Mouse (Mus musculus) midbrain, postnatal 0 days (tissue): Measurements from ENCODE around the gene Slc11a1. TPM values are rescaled to one million over a fixed set of nuclear protein-coding genes. Genes with fewer than 3 reads are reported as not detected.

Experiments used
- ATAC-seq: fragments of 200-750 bp; cut with Nextera tagmentation; 2 replicates; pipeline ENCODE4 v1.8.0; 2017; ENCODE audit warnings: moderate number of reproducible peaks, mild to moderate bottlenecking, moderate TSS enrichment, moderate library complexity; ENCODE audit not compliant: low FRiP score
- DNase-seq: peaks from one replicate; pipeline ENCODE4 v3.0.0-alpha.2; 2015; ENCODE audit warnings: low spot score
- H3K27ac ChIP-seq: fragments of 300-500 bp; sonication (generic); 2 replicates; pipeline ENCODE4 v1.5.1; 2014; ENCODE audit warnings: low read depth, mild to moderate bottlenecking, low read length, mixed read lengths
- H3K27me3 ChIP-seq: fragments of 300-500 bp; sonication (generic); 2 replicates; pipeline ENCODE4 v1.6.1; 2014; ENCODE audit warnings: low read length, control low read depth, mixed read lengths; ENCODE audit not compliant: insufficient read depth
- H3K36me3 ChIP-seq: fragments of 300-500 bp; sonication (generic); 2 replicates; pipeline ENCODE4 v1.6.1; 2014; ENCODE audit warnings: low read length, control low read depth, mixed read lengths; ENCODE audit not compliant: insufficient read depth
- H3K4me1 ChIP-seq: fragments of 300-500 bp; sonication (generic); 2 replicates; pipeline ENCODE4 v1.6.1; 2014; ENCODE audit warnings: mild to moderate bottlenecking, control low read depth, antibody characterized with exemption, low read length, mixed read lengths; ENCODE audit not compliant: insufficient read depth
- H3K4me2 ChIP-seq: fragments of 300-500 bp; sonication (generic); 2 replicates; pipeline ENCODE4 v1.6.1; 2014; ENCODE audit warnings: low read depth, mild to moderate bottlenecking, low read length, mixed read lengths; ENCODE audit not compliant: poor library complexity, severe bottlenecking
- H3K4me3 ChIP-seq: fragments of 300-500 bp; sonication (generic); 2 replicates; pipeline ENCODE4 v1.5.1; 2014; ENCODE audit warnings: low read depth, mild to moderate bottlenecking, low read length, moderate library complexity
- H3K9ac ChIP-seq: fragments of 300-500 bp; sonication (generic); replicated peaks from 2 replicates; pipeline ENCODE4 v1.6.1; 2014; ENCODE audit warnings: mild to moderate bottlenecking, low read length, moderate library complexity, mixed read lengths; ENCODE audit not compliant: poor library complexity, severe bottlenecking
- H3K9me3 ChIP-seq: fragments of 300-500 bp; sonication (generic); 2 replicates; pipeline ENCODE4 v1.6.1; 2016; ENCODE audit warnings: low read length, control low read depth
- CTCF ChIP-seq: IDR thresholded peaks from 2 replicates; pipeline ENCODE4 v1.5.1; 2016; ENCODE audit warnings: antibody characterized with exemption, mild to moderate bottlenecking
- WGBS: fragments of 180-500 bp; shearing (Covaris S2); extraction: QIAGEN DNeasy Blood & Tissue Kit; methylation state at CpG from one replicate; pipeline ENCODE4 v1.1.7; 2014; 5-methylcytosine and 5-hydroxymethylcytosine counted together
- polyA plus RNA-seq: library from polyadenylated mRNA; unstranded; fragments of >200 nt; fragmentation: Nextera tagmentation; extraction: Ambion mirVana; gene quantifications from 2 replicates; pipeline ENCODE4 v1.2.1, GENCODE M21; 2015
- total RNA-seq: library from RNA; depleted of rRNA; stranded (reverse); fragments of >200 nt; gene quantifications from 2 replicates; pipeline ENCODE4 v1.2.3, GENCODE M21; 2014

Gene Slc11a1
- total and polyA plus RNA-seq, 2 experiments from 2014 or later: 1.3 to 12.6 TPM

GRCm38 (mm10) chr1:74411753-74412325 is 36.8 kb downstream of the Slc11a1 start:
- DNase-seq (no peak), ATAC-seq (no peak)
- Histone ChIP-seq H3K27ac (no peak overlapping the region), H3K4me3 (no peak overlapping the region), H3K4me2 (no peak overlapping the region), H3K36me3 (no peaks in the 10 kb centered on the region), H3K4me1 (no peaks in the 10 kb centered on the region), H3K9me3 (no peaks in the 10 kb centered on the region), H3K27me3 (no peaks in the 10 kb centered on the region), H3K9ac (no peak overlapping the region)
- WGBS: 56% methylated on average over 2 of the region's 2 CpGs
- TF ChIP-seq CTCF: no peak

GRCm38 (mm10) chr1:74412711-74413110 is 37.7 kb downstream of the Slc11a1 start:
- Histone ChIP-seq H3K4me1 (no peaks in the 10 kb centered on the region), H3K4me3 (no peak overlapping the region), H3K4me2 (no peak overlapping the region), H3K27me3 (no peaks in the 10 kb centered on the region), H3K9ac (no peak overlapping the region), H3K36me3 (no peaks in the 10 kb centered on the region), H3K9me3 (no peaks in the 10 kb centered on the region), H3K27ac (no peak overlapping the region)
- WGBS: 86% methylated on average over 8 of the region's 8 CpGs
- ATAC-seq (no peak), DNase-seq (no peak)
- no peak for TF ChIP-seq CTCF

DNA sequence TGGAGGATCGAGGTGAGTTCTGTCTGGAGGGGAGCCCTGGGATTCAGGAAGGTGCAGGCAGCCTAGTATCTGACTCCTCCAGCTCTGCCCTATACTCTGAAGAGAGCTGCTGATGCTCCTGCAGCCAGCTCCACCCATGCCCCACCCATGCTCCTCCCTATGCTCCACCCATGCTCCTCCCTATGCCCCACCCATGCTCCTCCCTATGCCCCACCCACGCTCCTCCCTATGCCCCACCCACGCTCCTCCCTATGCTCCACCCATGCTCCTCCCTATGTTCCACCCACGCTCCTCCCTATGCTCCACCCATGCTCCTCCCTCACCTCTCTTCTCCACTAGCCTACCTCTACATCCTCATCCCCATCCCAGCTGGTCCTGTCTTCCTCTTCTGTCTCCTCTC is 40.1 kb downstream of the Slc11a1 start:
- H3K4me2 ChIP-seq: no peak overlapping the region
- no peak overlapping the region for H3K27ac ChIP-seq
- no peak for TF ChIP-seq CTCF
- no peaks in the 10 kb centered on the region for H3K27me3 ChIP-seq
- no peaks in the 10 kb centered on the region for H3K4me1 ChIP-seq
- H3K9ac ChIP-seq: no peak overlapping the region
- no peak overlapping the region for H3K4me3 ChIP-seq
- no peaks in the 10 kb centered on the region for H3K9me3 ChIP-seq
- no peaks in the 10 kb centered on the region for H3K36me3 ChIP-seq
- ATAC-seq (no peak), DNase-seq (no peak)
- 56% methylated on average over 3 of the region's 4 CpGs for WGBS

DNA sequence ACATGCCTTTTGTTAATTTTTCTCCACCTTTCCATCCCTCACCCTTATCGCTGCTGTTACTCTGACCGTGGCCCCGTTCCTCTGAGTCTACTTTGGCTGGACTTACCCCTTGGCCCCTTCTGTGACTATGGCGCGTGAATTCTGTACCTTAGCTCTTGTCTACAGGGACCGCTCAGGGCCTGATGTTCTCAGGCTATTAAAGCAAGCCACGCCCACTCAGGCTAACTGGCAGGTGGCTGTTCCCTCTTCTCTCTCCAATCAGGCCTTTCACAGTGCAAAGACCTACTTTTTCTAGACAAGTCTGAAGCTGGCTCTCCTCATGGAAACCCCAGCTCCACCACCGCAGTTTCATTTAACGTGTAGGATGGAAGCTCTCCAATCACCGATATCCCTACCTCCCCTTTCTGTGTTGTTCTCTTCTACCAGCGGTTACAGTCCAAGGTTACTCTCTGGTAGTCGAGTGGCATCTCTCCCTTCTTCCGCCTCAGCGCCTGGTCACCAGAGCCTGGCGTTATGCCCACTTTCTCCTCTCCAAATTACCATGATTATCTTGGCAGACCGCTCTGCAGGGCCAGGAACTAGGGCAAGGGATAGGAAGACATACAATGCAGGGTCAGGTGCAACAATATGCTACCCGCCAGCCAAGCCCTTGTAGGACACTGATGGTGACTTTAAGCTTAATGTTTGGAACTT is 43.9 kb downstream of the Slc11a1 start:
- DNase-seq (no peak), ATAC-seq (no peak)
- WGBS: 82% methylated on average over 17 of the region's 17 CpGs
- no peak overlapping the region for H3K27ac ChIP-seq
- no peak overlapping the region for H3K4me3 ChIP-seq
- no peak for TF ChIP-seq CTCF
- H3K9ac ChIP-seq: no peak overlapping the region
- H3K36me3 ChIP-seq: no peaks in the 10 kb centered on the region
- H3K9me3 ChIP-seq: no peaks in the 10 kb centered on the region
- H3K4me2 ChIP-seq: no peak overlapping the region
- H3K27me3 ChIP-seq: no peaks in the 10 kb centered on the region
- no peaks in the 10 kb centered on the region for H3K4me1 ChIP-seq

DNA sequence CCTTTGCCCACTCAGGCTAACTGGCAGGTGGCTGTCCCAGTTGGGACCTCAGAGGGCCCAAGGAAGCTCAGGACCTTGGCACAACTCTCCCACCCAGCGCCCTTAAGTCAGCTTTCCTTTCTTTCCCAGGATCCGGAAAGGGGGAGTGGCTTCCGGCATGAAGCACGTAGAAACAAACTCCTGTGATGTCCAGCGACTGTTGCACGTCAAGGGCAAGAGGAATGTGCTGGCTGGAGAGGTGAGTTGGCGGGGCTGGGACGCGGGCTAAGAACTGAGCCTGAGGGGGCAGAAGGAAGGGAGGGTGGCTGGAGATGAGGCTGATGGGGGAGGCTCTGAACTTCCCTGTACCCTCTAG is 44.4 kb downstream of the Slc11a1 start:
- WGBS: 62% methylated on average over 9 of the region's 9 CpGs
- H3K27ac ChIP-seq: no peak overlapping the region
- ATAC-seq (no peak), DNase-seq (no peak)
- no peaks in the 10 kb centered on the region for H3K36me3 ChIP-seq
- no peak overlapping the region for H3K4me2 ChIP-seq
- H3K9ac ChIP-seq: no peak overlapping the region
- H3K4me1 ChIP-seq: no peaks in the 10 kb centered on the region
- no peaks in the 10 kb centered on the region for H3K27me3 ChIP-seq
- TF ChIP-seq CTCF: no peak
- H3K9me3 ChIP-seq: no peaks in the 10 kb centered on the region
- H3K4me3 ChIP-seq: no peak overlapping the region

GRCm38 (mm10) chr1:74423147-74423546 is 48.2 kb downstream of the Slc11a1 start:
- Histone ChIP-seq H3K9me3 (no peaks in the 10 kb centered on the region), H3K4me2 (no peak overlapping the region), H3K36me3 (no peaks in the 10 kb centered on the region), H3K27me3 (no peaks in the 10 kb centered on the region), H3K9ac (no peak overlapping the region), H3K4me3 (no peak overlapping the region), H3K27ac (no peak overlapping the region), H3K4me1 (no peaks in the 10 kb centered on the region)
- TF ChIP-seq CTCF: no peak
- WGBS: 39% methylated on average over 8 of the region's 8 CpGs
- ATAC-seq (no peak), DNase-seq (no peak)
